Mouse (Mus musculus) liver, adult 2 months (tissue): ENCODE results near the gene Lztr1.

Experiments
- CTCF ChIP-seq: fragments of 200-500 bp; IDR thresholded peaks from 2 replicates; pipeline ENCODE4 v1.5.1; 2011; ENCODE audit warnings: low read depth, low read length, control low read depth
- POLR2A ChIP-seq: fragments of 200-500 bp; IDR thresholded peaks from 2 replicates; pipeline ENCODE4 v1.6.1; 2011; ENCODE audit warnings: low read length, control low read depth; ENCODE audit not compliant: insufficient read depth; ENCODE audit errors: extremely low read depth

GRCm38 (mm10) chr16:17486505-17486904, 22.0 kb upstream of the Lztr1 start:
- TF ChIP-seq POLR2A: no peak
- no peak for TF ChIP-seq CTCF
